Mouse (Mus musculus): ENCODE results near the gene Pigk. TPM values are rescaled to one million over a fixed set of nuclear protein-coding genes. Genes with fewer than 3 reads are reported as not detected.

Pigk gene
- polyA plus RNA-seq, 1 experiment from 2014 or later: 44.6 TPM

- ATAC-seq: no peak
- 49% methylated on average over 3 of the region's 3 CpGs for WGBS
- no peak for DNase-seq (ENCODE audit: low spot score)
These were observed 8.9 kb downstream of the Pigk start for GRCm38 (mm10) chr3:152722836-152723235.

GRCm38 (mm10) chr3:152724446-152724845 is 10.5 kb downstream of the Pigk start:
- ATAC-seq (no peak), DNase-seq (ENCODE audit: low spot score) (no peak)
- Histone ChIP-seq H3K36me3 (ENCODE audit: insufficient read depth, low read length) (no peaks in the 10 kb centered on the region), H3K4me3 (ENCODE audit: low read depth, low read length) (no peak overlapping the region), H3K27me3 (replicated peaks; ENCODE audit: insufficient read depth, low read length) (no peaks in the 10 kb centered on the region), H3K4me2 (replicated peaks; ENCODE audit: low read depth, low read length) (no peak overlapping the region), H3K27ac (ENCODE audit: low read length) (no peak overlapping the region), H3K9me3 (ENCODE audit: low read length) (no peaks in the 10 kb centered on the region), H3K4me1 (ENCODE audit: insufficient read depth, low read depth, low read length) (no peaks in the 10 kb centered on the region), H3K9ac (replicated peaks; ENCODE audit: low read depth) (no peak overlapping the region)
- WGBS: 86% methylated on average over 9 of the region's 9 CpGs
- TF ChIP-seq EP300 (IDR thresholded peaks at IDR 0.05) (no peak), CTCF (IDR thresholded peaks at IDR 0.05) (no peak)

More at GRCm38 (mm10) chr3:152722836-152723235, 8.9 kb downstream of the Pigk start:
- Histone ChIP-seq H3K27ac (ENCODE audit: low read length) (no peak overlapping the region), H3K9ac (replicated peaks; ENCODE audit: low read depth) (no peak overlapping the region), H3K4me1 (ENCODE audit: insufficient read depth, low read depth, low read length) (no peaks in the 10 kb centered on the region), H3K4me3 (ENCODE audit: low read depth, low read length) (no peak overlapping the region), H3K9me3 (ENCODE audit: low read length) (no peaks in the 10 kb centered on the region), H3K36me3 (ENCODE audit: insufficient read depth, low read length) (no peaks in the 10 kb centered on the region), H3K4me2 (replicated peaks; ENCODE audit: low read depth, low read length) (no peak overlapping the region), H3K27me3 (replicated peaks; ENCODE audit: insufficient read depth, low read length) (no peaks in the 10 kb centered on the region)
- no peak for TF ChIP-seq EP300 (IDR thresholded peaks at IDR 0.05)
- peak; percentile 47 for TF ChIP-seq CTCF (IDR thresholded peaks at IDR 0.05)

GRCm38 (mm10) chr3:152728238-152728637 is 14.3 kb downstream of the Pigk start:
- DNase-seq (ENCODE audit: low spot score) (no peak), ATAC-seq (no peak)
- no peaks in the 10 kb centered on the region for H3K4me1 ChIP-seq (ENCODE audit: insufficient read depth, low read depth, low read length)
- no peaks in the 10 kb centered on the region for H3K27me3 ChIP-seq (replicated peaks; ENCODE audit: insufficient read depth, low read length)
- no peak overlapping the region for H3K4me2 ChIP-seq (replicated peaks; ENCODE audit: low read depth, low read length)
- no peak for TF ChIP-seq EP300 (IDR thresholded peaks at IDR 0.05)
- TF ChIP-seq CTCF (IDR thresholded peaks at IDR 0.05): no peak
- 77% methylated on average over 6 of the region's 6 CpGs for WGBS
- no peak overlapping the region for H3K27ac ChIP-seq (ENCODE audit: low read length)
- H3K4me3 ChIP-seq (ENCODE audit: low read depth, low read length): no peak overlapping the region
- no peaks in the 10 kb centered on the region for H3K36me3 ChIP-seq (ENCODE audit: insufficient read depth, low read length)
- H3K9ac ChIP-seq (replicated peaks; ENCODE audit: low read depth): no peak overlapping the region
- H3K9me3 ChIP-seq (ENCODE audit: low read length): no peaks in the 10 kb centered on the region

GRCm38 (mm10) chr3:152733011-152733410 is 19.1 kb downstream of the Pigk start:
- Histone ChIP-seq H3K9me3 (ENCODE audit: low read length) (no peaks in the 10 kb centered on the region), H3K27ac (ENCODE audit: low read length) (no peak overlapping the region), H3K36me3 (ENCODE audit: insufficient read depth, low read length) (no peaks in the 10 kb centered on the region), H3K4me1 (ENCODE audit: insufficient read depth, low read depth, low read length) (no peaks in the 10 kb centered on the region), H3K9ac (replicated peaks; ENCODE audit: low read depth) (no peak overlapping the region), H3K27me3 (replicated peaks; ENCODE audit: insufficient read depth, low read length) (no peaks in the 10 kb centered on the region), H3K4me3 (ENCODE audit: low read depth, low read length) (no peak overlapping the region), H3K4me2 (replicated peaks; ENCODE audit: low read depth, low read length) (no peak overlapping the region)
- ATAC-seq (no peak), DNase-seq (ENCODE audit: low spot score) (no peak)
- TF ChIP-seq EP300 (IDR thresholded peaks at IDR 0.05): no peak
- TF ChIP-seq CTCF (IDR thresholded peaks at IDR 0.05): no peak
- 93% methylated on average over 4 of the region's 4 CpGs for WGBS

- H3K4me2 ChIP-seq (replicated peaks; ENCODE audit: low read depth, low read length): no peak overlapping the region
- H3K36me3 ChIP-seq (ENCODE audit: insufficient read depth, low read length): no peaks in the 10 kb centered on the region
- H3K4me3 ChIP-seq (ENCODE audit: low read depth, low read length): no peak overlapping the region
- no peak overlapping the region for H3K9ac ChIP-seq (replicated peaks; ENCODE audit: low read depth)
- no peak for TF ChIP-seq EP300 (IDR thresholded peaks at IDR 0.05)
- TF ChIP-seq CTCF (IDR thresholded peaks at IDR 0.05): no peak
- H3K27ac ChIP-seq (ENCODE audit: low read length): no peak overlapping the region
- DNase-seq (ENCODE audit: low spot score): no peak
- no peaks in the 10 kb centered on the region for H3K27me3 ChIP-seq (replicated peaks; ENCODE audit: insufficient read depth, low read length)
- no peaks in the 10 kb centered on the region for H3K4me1 ChIP-seq (ENCODE audit: insufficient read depth, low read depth, low read length)
- H3K9me3 ChIP-seq (ENCODE audit: low read length): no peaks in the 10 kb centered on the region
- ATAC-seq: no peak
These were observed 19.6 kb downstream of the Pigk start for GRCm38 (mm10) chr3:152733513-152733912.

GRCm38 (mm10) chr3:152734100-152734499 is 20.2 kb downstream of the Pigk start:
- TF ChIP-seq CTCF (IDR thresholded peaks at IDR 0.05) (no peak), EP300 (IDR thresholded peaks at IDR 0.05) (no peak)
- Histone ChIP-seq H3K4me2 (replicated peaks; ENCODE audit: low read depth, low read length) (no peak overlapping the region), H3K27ac (ENCODE audit: low read length) (no peak overlapping the region), H3K4me1 (ENCODE audit: insufficient read depth, low read depth, low read length) (no peaks in the 10 kb centered on the region), H3K4me3 (ENCODE audit: low read depth, low read length) (no peak overlapping the region), H3K9me3 (ENCODE audit: low read length) (no peaks in the 10 kb centered on the region), H3K27me3 (replicated peaks; ENCODE audit: insufficient read depth, low read length) (no peaks in the 10 kb centered on the region), H3K9ac (replicated peaks; ENCODE audit: low read depth) (no peak overlapping the region), H3K36me3 (ENCODE audit: insufficient read depth, low read length) (no peaks in the 10 kb centered on the region)
- ATAC-seq (no peak), DNase-seq (ENCODE audit: low spot score) (no peak)
- 83% methylated on average over 11 of the region's 11 CpGs for WGBS
